Mouse (Mus musculus) kidney, embryonic 15.5 days (tissue): ENCODE results near the gene Amfr. TPM values are rescaled to one million over a fixed set of nuclear protein-coding genes. Genes with fewer than 3 reads are reported as not detected.
A peak's percentile ranks its signal among the peaks of the same experiment; 100 is the strongest.

Source experiments
- ATAC-seq: fragments of 200-750 bp; cut with Nextera tagmentation; replicated peaks from 2 replicates; pipeline ENCODE4 v1.8.0; 2017; ENCODE audit warnings: moderate TSS enrichment; ENCODE audit not compliant: low FRiP score
- H3K27ac ChIP-seq: fragments of 300-500 bp; sonication (generic); 2 replicates; pipeline ENCODE4 v1.5.1; 2015; ENCODE audit warnings: mild to moderate bottlenecking, inconsistent platforms
- H3K27me3 ChIP-seq: fragments of 300-500 bp; sonication (generic); 2 replicates; pipeline ENCODE4 v1.6.1; 2015; ENCODE audit warnings: inconsistent platforms
- H3K36me3 ChIP-seq: fragments of 300-500 bp; sonication (generic); 2 replicates; pipeline ENCODE4 v1.6.1; 2015; ENCODE audit warnings: inconsistent platforms
- H3K4me1 ChIP-seq: fragments of 300-500 bp; sonication (generic); 2 replicates; pipeline ENCODE4 v1.6.1; 2015; ENCODE audit warnings: inconsistent platforms
- H3K4me2 ChIP-seq: fragments of 300-500 bp; sonication (generic); 2 replicates; pipeline ENCODE4 v1.6.1; 2015; ENCODE audit warnings: moderate library complexity, mild to moderate bottlenecking, inconsistent platforms
- H3K4me3 ChIP-seq: fragments of 300-500 bp; sonication (generic); replicated peaks from 2 replicates; pipeline ENCODE4 v1.5.1; 2015; ENCODE audit warnings: mild to moderate bottlenecking, inconsistent platforms
- H3K9ac ChIP-seq: fragments of 300-500 bp; sonication (generic); 2 replicates; pipeline ENCODE4 v1.6.1; 2015; ENCODE audit warnings: mild to moderate bottlenecking, inconsistent platforms
- H3K9me3 ChIP-seq: fragments of 300-500 bp; sonication (generic); replicated peaks from 2 replicates; pipeline ENCODE4 v1.6.1; 2016; ENCODE audit warnings: inconsistent platforms
- WGBS: fragments of 180-500 bp; shearing (Covaris S2); methylation state at CpG from one replicate; pipeline ENCODE4 v1.1.7; 2015; ENCODE audit warnings: mixed read lengths; 5-methylcytosine and 5-hydroxymethylcytosine counted together
- polyA plus RNA-seq: library from polyadenylated mRNA; unstranded; fragments of >200 nt; fragmentation: Nextera tagmentation; extraction: Ambion mirVana; gene quantifications from 2 replicates; pipeline ENCODE4 v1.2.1, GENCODE M21; 2015

Gene Amfr
- polyA plus RNA-seq, 1 experiment from 2014 or later = 45.4 TPM

GRCm38 (mm10) chr8:93952511-93952910, 60.1 kb downstream of the Amfr start:
- H3K4me3 ChIP-seq = no peak overlapping the region
- H3K4me1 ChIP-seq = no peaks in the 10 kb centered on the region
- ATAC-seq = no peak
- H3K4me2 ChIP-seq = no peak overlapping the region
- H3K9me3 ChIP-seq = no peaks in the 10 kb centered on the region
- H3K9ac ChIP-seq = no peak overlapping the region
- no peak overlapping the region for H3K27ac ChIP-seq
- H3K36me3 ChIP-seq = no peaks in the 10 kb centered on the region
- no peaks in the 10 kb centered on the region for H3K27me3 ChIP-seq
- WGBS = 90% methylated on average over 9 of the region's 9 CpGs

- Histone ChIP-seq H3K9me3 (no peaks in the 10 kb centered on the region), H3K4me1 (no peaks in the 10 kb centered on the region), H3K9ac (no peak overlapping the region), H3K36me3 (no peaks in the 10 kb centered on the region), H3K4me2 (no peak overlapping the region), H3K27me3 (no peaks in the 10 kb centered on the region), H3K27ac (no peak overlapping the region), H3K4me3 (no peak overlapping the region)
- WGBS = 83% methylated on average over 14 of the region's 14 CpGs
- no peak for ATAC-seq
Measured at GRCm38 (mm10) chr8:93950133-93950532, 62.5 kb downstream of the Amfr start.

GRCm38 (mm10) chr8:93946397-93946796, 66.2 kb downstream of the Amfr start:
- H3K27ac ChIP-seq = no peak overlapping the region
- H3K4me3 ChIP-seq = no peak overlapping the region
- no peaks in the 10 kb centered on the region for H3K4me1 ChIP-seq
- H3K27me3 ChIP-seq = no peaks in the 10 kb centered on the region
- H3K4me2 ChIP-seq = no peak overlapping the region
- no peak; the same call in 1 of the 2 replicates for ATAC-seq
- no peaks in the 10 kb centered on the region for H3K9me3 ChIP-seq
- 100% methylated on average over 1 of the region's 1 CpGs for WGBS
- H3K36me3 ChIP-seq = no peaks in the 10 kb centered on the region
- no peak overlapping the region for H3K9ac ChIP-seq

- no peak for ATAC-seq
- WGBS = 59% methylated on average over 4 of the region's 4 CpGs
- Histone ChIP-seq H3K9me3 (no peaks in the 10 kb centered on the region), H3K4me1 (no peaks in the 10 kb centered on the region), H3K27me3 (no peaks in the 10 kb centered on the region), H3K9ac (no peak overlapping the region), H3K4me3 (no peak overlapping the region), H3K27ac (no peak overlapping the region), H3K36me3 (no peaks in the 10 kb centered on the region), H3K4me2 (no peak overlapping the region)
Measured at GRCm38 (mm10) chr8:93945781-93946180, 66.9 kb downstream of the Amfr start.

- Histone ChIP-seq H3K36me3 (no peaks in the 10 kb centered on the region), H3K27me3 (no peaks in the 10 kb centered on the region), H3K4me3 (no peak overlapping the region), H3K9me3 (no peaks in the 10 kb centered on the region), H3K4me2 (no peak overlapping the region), H3K9ac (no peak overlapping the region), H3K27ac (no peak overlapping the region), H3K4me1 (no peaks in the 10 kb centered on the region)
- WGBS = 78% methylated on average over 4 of the region's 4 CpGs
- no peak for ATAC-seq
Measured at GRCm38 (mm10) chr8:93941636-93942054, 71.0 kb downstream of the Amfr start.

GRCm38 (mm10) chr8:93940542-93941423, 71.9 kb downstream of the Amfr start:
- Histone ChIP-seq H3K9ac (no peak overlapping the region), H3K36me3 (no peaks in the 10 kb centered on the region), H3K9me3 (no peaks in the 10 kb centered on the region), H3K4me3 (no peak overlapping the region), H3K4me2 (no peak overlapping the region), H3K27me3 (no peaks in the 10 kb centered on the region), H3K4me1 (no peaks in the 10 kb centered on the region), H3K27ac (no peak overlapping the region)
- WGBS = 38% methylated on average over 11 of the region's 11 CpGs
- no peak for ATAC-seq

GRCm38 (mm10) chr8:93938193-93938592, 74.4 kb downstream of the Amfr start:
- 86% methylated on average over 3 of the region's 3 CpGs for WGBS
- Histone ChIP-seq H3K9ac (no peak overlapping the region), H3K4me3 (no peak overlapping the region), H3K36me3 (no peaks in the 10 kb centered on the region), H3K27me3 (no peaks in the 10 kb centered on the region), H3K4me2 (no peak overlapping the region), H3K4me1 (no peaks in the 10 kb centered on the region), H3K9me3 (no peaks in the 10 kb centered on the region), H3K27ac (no peak overlapping the region)
- no peak for ATAC-seq

GRCm38 (mm10) chr8:93933288-93933687, 79.4 kb downstream of the Amfr start:
- Histone ChIP-seq H3K36me3 (no peaks in the 10 kb centered on the region), H3K4me2 (no peak overlapping the region), H3K9ac (no peak overlapping the region), H3K4me1 (no peaks in the 10 kb centered on the region), H3K27ac (no peak overlapping the region), H3K4me3 (no peak overlapping the region), H3K27me3 (no peaks in the 10 kb centered on the region), H3K9me3 (no peaks in the 10 kb centered on the region)
- ATAC-seq = no peak
- 92% methylated on average over 2 of the region's 2 CpGs for WGBS

- no peak overlapping the region for H3K27ac ChIP-seq
- no peaks in the 10 kb centered on the region for H3K36me3 ChIP-seq
- H3K4me1 ChIP-seq = no peaks in the 10 kb centered on the region
- ATAC-seq = 0 out of 2 replicates have a peak, but pooled peaks have one; percentile 58
- no peaks in the 10 kb centered on the region for H3K27me3 ChIP-seq
- no peak overlapping the region for H3K4me2 ChIP-seq
- H3K9me3 ChIP-seq = no peaks in the 10 kb centered on the region
- no peak overlapping the region for H3K9ac ChIP-seq
- 24% methylated on average over 6 of the region's 6 CpGs for WGBS
- H3K4me3 ChIP-seq = no peak overlapping the region
Measured at GRCm38 (mm10) chr8:93932873-93933272, 79.8 kb downstream of the Amfr start.

- H3K27me3 ChIP-seq = no peaks in the 10 kb centered on the region
- no peak for ATAC-seq
- WGBS = 82% methylated on average over 6 of the region's 6 CpGs
- H3K9me3 ChIP-seq = no peaks in the 10 kb centered on the region
- no peaks in the 10 kb centered on the region for H3K4me1 ChIP-seq
- no peaks in the 10 kb centered on the region for H3K36me3 ChIP-seq
- no peak overlapping the region for H3K4me2 ChIP-seq
- H3K27ac ChIP-seq = no peak overlapping the region
- no peak overlapping the region for H3K9ac ChIP-seq
- no peak overlapping the region for H3K4me3 ChIP-seq
Measured at GRCm38 (mm10) chr8:93931336-93931735, 81.3 kb downstream of the Amfr start.

GRCm38 (mm10) chr8:93929233-93929632, 83.4 kb downstream of the Amfr start:
- H3K27me3 ChIP-seq = no peaks in the 10 kb centered on the region
- no peak overlapping the region for H3K4me2 ChIP-seq
- no peak for ATAC-seq
- H3K9me3 ChIP-seq = no peaks in the 10 kb centered on the region
- no peaks in the 10 kb centered on the region for H3K36me3 ChIP-seq
- WGBS = 71% methylated on average over 4 of the region's 4 CpGs
- H3K9ac ChIP-seq = no peak overlapping the region
- H3K4me3 ChIP-seq = no peak overlapping the region
- no peaks in the 10 kb centered on the region for H3K4me1 ChIP-seq
- H3K27ac ChIP-seq = no peak overlapping the region

- Histone ChIP-seq H3K27ac (no peak overlapping the region), H3K4me2 (no peak overlapping the region), H3K27me3 (no peaks in the 10 kb centered on the region), H3K4me1 (no peaks in the 10 kb centered on the region), H3K36me3 (no peaks in the 10 kb centered on the region), H3K9me3 (no peaks in the 10 kb centered on the region), H3K9ac (no peak overlapping the region), H3K4me3 (no peak overlapping the region)
- WGBS = 51% methylated on average over 3 of the region's 3 CpGs
- no peak for ATAC-seq
Measured at GRCm38 (mm10) chr8:93925513-93925912, 87.1 kb downstream of the Amfr start.
